In genomic region chr19:11316786-11317185, GRCm38 (mm10) we compare ENCODE assay signal across 32 mouse cellular contexts. TPM values are rescaled to one million over a fixed set of nuclear protein-coding genes. Genes with fewer than 3 reads are reported as not detected.
DNase-seq lines count a peak whose midpoint lies in the region; ATAC-seq and TF ChIP-seq lines count a peak whose summit lies in the region.
"Had no signal": no experiment of that assay in that cellular context is flagged by ENCODE, and none has a peak within 500 bp of the region (broad histone marks: within the 10 kb centered on the region; RNA-seq: fewer than 3 reads in every experiment).

No protein-coding gene starts in this region.

- DNase-seq in A20 (ENCODE audit: low read depth, low spot score) (peak; percentile 19), ES-CJ7 (ENCODE audit: low read depth, low spot score) (peak; percentile 57), R1 (ENCODE audit: low read depth, low spot score) (peak; percentile 96), ZHBTc4 (ENCODE audit: low read depth, low spot score) (peak; percentile 73)
- DNase-seq in embryo, embryonic 10.5 days (ENCODE audit: low spot score), result no peak
- DNase-seq in liver, postnatal 0 days, result no peak
- DNase-seq in layer of hippocampus, adult 8-10 months (ENCODE audit: low spot score in 2 of 2), result no peak
- DNase-seq: adrenal gland, adult 2 months; adrenal gland, adult 8-10 months; adrenal gland, postnatal 10 days; adrenal gland, postnatal 14 days; adrenal gland, postnatal 25 days; adrenal gland, postnatal 36 days; B cell, adult 2 months; cerebellum, adult 11 months; cerebellum, adult 11-12 months; cerebellum, adult 18-20 months; cerebellum, adult 2 months; cerebellum, adult 8-10 months; cerebellum, adult 9-10 months had no signal

- no peak for TF ChIP-seq CTCF in liver, postnatal 0 days (IDR thresholded peaks at IDR 0.05; ENCODE audit: low read depth)

- no peaks in the 10 kb centered on the region for H3K36me3 ChIP-seq in liver, postnatal 0 days (replicated peaks; ENCODE audit: insufficient read depth, low read length)
- H3K36me3 ChIP-seq: G1E had no signal

- no peak for ATAC-seq in granulocyte monocyte progenitor cell, adult 5-6 weeks (replicated peaks; ENCODE audit: poor library complexity, severe bottlenecking)
- no peak for ATAC-seq in liver, postnatal 0 days
- ATAC-seq: activated CD4-positive, CD25-positive, alpha-beta regulatory T cell, adult 4 months; CD4-positive, CD25-positive, alpha-beta regulatory T cell, adult 4 months; Patski had no signal

- no peak overlapping the region for H3K27ac ChIP-seq in liver, postnatal 0 days (ENCODE audit: low read depth)

- no peak overlapping the region for H3K4me2 ChIP-seq in liver, postnatal 0 days (ENCODE audit: low read depth, low read length)

- no peak for TF ChIP-seq EP300 in liver, postnatal 0 days (IDR thresholded peaks at IDR 0.05; ENCODE audit: low read depth)

- WGBS in liver, postnatal 0 days (ENCODE audit: insufficient replicate concordance), result 82% methylated on average over 4 of the region's 4 CpGs

- H3K9ac ChIP-seq in liver, postnatal 0 days (replicated peaks), result no peak overlapping the region

- no peaks in the 10 kb centered on the region for H3K9me3 ChIP-seq in liver, postnatal 0 days (ENCODE audit: low read length)
- H3K9me3 ChIP-seq: G1E had no signal

- H3K27me3 ChIP-seq in liver, postnatal 0 days (ENCODE audit: insufficient read depth, low read length), result no peaks in the 10 kb centered on the region
- H3K27me3 ChIP-seq: CH12.LX had no signal

- H3K4me3 ChIP-seq in liver, postnatal 0 days (ENCODE audit: low read depth, low read length), result no peak overlapping the region

- H3K4me1 ChIP-seq in liver, postnatal 0 days (ENCODE audit: insufficient read depth), result no peaks in the 10 kb centered on the region

RNA-seq across cellular contexts. Expression of gene Ms4a14, which starts 2.5 kb away (rescaled TPM):
- total RNA-seq in granulocyte monocyte progenitor cell, adult 5-6 weeks (2014; fragmentation: Nextera tagmentation), result not detected in 2 replicates
- not detected in 2 replicates for total RNA-seq in granulocyte monocyte progenitor cell, adult 5-6 weeks (2017)
- polyA plus RNA-seq in liver, postnatal 0 days (2015; fragmentation: Nextera tagmentation; extraction: Ambion mirVana), result 0.02 TPM in 1 of 2 replicates, not detected in the other
- under 1 TPM in 1 of 4 experiments, not detected in 3; 0.10 TPM for total RNA-seq in layer of hippocampus, adult 8-10 months (2022)
- total RNA-seq: adrenal gland, postnatal 10 days; adrenal gland, postnatal 14 days; adrenal gland, postnatal 25 days; CH12.LX; MEL had no signal
- polyA plus RNA-seq: activated CD4-positive, CD25-positive, alpha-beta regulatory T cell, adult 4 months; C2C12; CD4-positive, CD25-positive, alpha-beta regulatory T cell, adult 4 months; G1E had no signal

RNA-seq across cellular contexts. Expression of gene Ms4a7, which starts 19.2 kb away (rescaled TPM):
- not detected in 2 replicates for total RNA-seq in granulocyte monocyte progenitor cell, adult 5-6 weeks (2014; fragmentation: Nextera tagmentation)
- not detected in 2 replicates for total RNA-seq in granulocyte monocyte progenitor cell, adult 5-6 weeks (2017)
- polyA plus RNA-seq in liver, postnatal 0 days (2015; fragmentation: Nextera tagmentation; extraction: Ambion mirVana), result 2.9 and 3.5 TPM in 2 replicates
- total RNA-seq in layer of hippocampus, adult 8-10 months (2022), result under 1 TPM in 2 of 4 experiments, not detected in 2; 0.18 to 0.50 TPM
- total RNA-seq: MEL had no signal
- polyA plus RNA-seq: activated CD4-positive, CD25-positive, alpha-beta regulatory T cell, adult 4 months; C2C12; CD4-positive, CD25-positive, alpha-beta regulatory T cell, adult 4 months; G1E had no signal

RNA-seq across cellular contexts. Expression of gene Ms4a5, which starts 33.1 kb away (rescaled TPM):
- total RNA-seq in granulocyte monocyte progenitor cell, adult 5-6 weeks (2014; fragmentation: Nextera tagmentation), result not detected in 2 replicates
- not detected in 2 replicates for total RNA-seq in granulocyte monocyte progenitor cell, adult 5-6 weeks (2017)
- polyA plus RNA-seq in liver, postnatal 0 days (2015; fragmentation: Nextera tagmentation; extraction: Ambion mirVana), result not detected in 2 replicates
- not detected for total RNA-seq in layer of hippocampus, adult 8-10 months (2022)
- total RNA-seq: adrenal gland, adult 18-20 months; adrenal gland, adult 2 months; adrenal gland, adult 8-10 months; adrenal gland, postnatal 10 days; adrenal gland, postnatal 14 days; adrenal gland, postnatal 25 days; adrenal gland, postnatal 36 days; adrenal gland, postnatal 4 days; CH12.LX; ES-E14; MEL had no signal
- polyA plus RNA-seq: activated CD4-positive, CD25-positive, alpha-beta regulatory T cell, adult 4 months; adrenal gland, adult 2 months; brain, embryonic 14.5 days; C2C12; CD4-positive, CD25-positive, alpha-beta regulatory T cell, adult 4 months; cerebellum, adult 2 months; G1E; Patski had no signal

RNA-seq across cellular contexts. Expression of gene Ms4a1, which starts 50.7 kb away (rescaled TPM):
- total RNA-seq in granulocyte monocyte progenitor cell, adult 5-6 weeks (2014; fragmentation: Nextera tagmentation), result not detected in 2 replicates
- not detected in 2 replicates for total RNA-seq in granulocyte monocyte progenitor cell, adult 5-6 weeks (2017)
- polyA plus RNA-seq in liver, postnatal 0 days (2015; fragmentation: Nextera tagmentation; extraction: Ambion mirVana), result 3.3 and 3.8 TPM in 2 replicates
- total RNA-seq in layer of hippocampus, adult 8-10 months (2022), result under 1 TPM in 1 of 4 experiments, not detected in 3; 0.09 TPM
- total RNA-seq: MEL had no signal
- polyA plus RNA-seq: brain, embryonic 14.5 days; C2C12; G1E; Patski had no signal

RNA-seq across cellular contexts. Expression of gene Ms4a4a, which starts 58.5 kb away (rescaled TPM):
- not detected in 2 replicates for total RNA-seq in granulocyte monocyte progenitor cell, adult 5-6 weeks (2014; fragmentation: Nextera tagmentation)
- total RNA-seq in granulocyte monocyte progenitor cell, adult 5-6 weeks (2017), result not detected in 2 replicates
- 2.8 and 3.2 TPM in 2 replicates for polyA plus RNA-seq in liver, postnatal 0 days (2015; fragmentation: Nextera tagmentation; extraction: Ambion mirVana)
- 1 to 10 TPM in 1 of 4 experiments, under 1 TPM in 3; 0.47 to 1.1 (median 0.67) TPM for total RNA-seq in layer of hippocampus, adult 8-10 months (2022)
- total RNA-seq: CH12.LX, ES-E14, G1E, MEL had no signal
- polyA plus RNA-seq: C2C12, G1E, Patski had no signal

Comparison
In these comparisons a context has a peak if more than half of its experiments do, and no peak if none do; other contexts are left out.
1. DNase-seq: peak in A20 (single experiment), ES-CJ7 (single experiment), R1 (single experiment) and ZHBTc4 (single experiment); none in embryo, embryonic 10.5 days (single experiment), liver, postnatal 0 days (single experiment) and layer of hippocampus, adult 8-10 months (0 of 2).